Mouse (Mus musculus): ENCODE results near the gene Acap1.

DNA sequence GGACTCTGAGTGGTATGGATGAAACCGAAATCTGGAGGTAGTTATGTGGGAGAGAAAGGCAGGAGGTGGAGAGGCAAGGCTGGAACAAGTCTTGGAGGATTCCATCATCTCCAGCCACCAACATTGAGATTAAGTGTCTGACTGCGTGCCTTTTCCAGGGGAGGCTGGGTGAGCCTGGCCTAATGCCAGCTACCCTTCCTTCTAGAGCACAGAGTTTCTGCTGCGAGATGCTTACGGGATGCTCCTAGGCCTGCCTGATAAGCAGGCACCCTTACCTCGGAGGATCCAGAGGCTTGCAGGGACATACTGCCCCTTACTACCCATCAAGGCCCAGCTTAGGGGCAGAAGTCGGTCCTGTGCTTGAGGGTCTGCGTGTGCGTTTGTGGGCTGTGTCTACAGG, 61.8 kb downstream of the Acap1 start:
- TF ChIP-seq CTCF (IDR thresholded peaks at IDR 0.05; ENCODE audit: low read depth) = no peak
- no peak for TF ChIP-seq EP300 (optimal IDR thresholded peaks at IDR 0.05)

All from stomach, postnatal 0 days (tissue).